Mouse (Mus musculus) spleen, adult 2 months (tissue): ENCODE data around the gene H2-Ab1. TPM values are rescaled to one million over a fixed set of nuclear protein-coding genes. Genes with fewer than 3 reads are reported as not detected.

ENCODE experiments used
- DNase-seq, 2 experiments: peaks; one replicate each; pipeline versions ENCODE4 v3.0.0 to v3.0.0-alpha.2; 2012 to 2021; ENCODE audit warnings: low spot score in 2 of 2, low read depth in 1 of 2
- H3K27ac ChIP-seq: fragments of 200-500 bp; 2 replicates; pipeline ENCODE4 v1.5.1; 2012; ENCODE audit warnings: low read length, inconsistent platforms; ENCODE audit not compliant: insufficient read depth
- H3K27me3 ChIP-seq: fragments of 200-500 bp; 2 replicates; pipeline ENCODE4 v1.6.1; 2012; ENCODE audit warnings: mild to moderate bottlenecking, moderate library complexity, low read length, inconsistent platforms; ENCODE audit not compliant: control insufficient read depth, insufficient read depth
- H3K36me3 ChIP-seq: fragments of 200-500 bp; 2 replicates; pipeline ENCODE4 v1.6.1; 2012; ENCODE audit warnings: mild to moderate bottlenecking, low read length, inconsistent platforms; ENCODE audit not compliant: control insufficient read depth, insufficient read depth
- H3K4me1 ChIP-seq: fragments of 200-500 bp; 2 replicates; pipeline ENCODE4 v1.6.1; 2011; ENCODE audit warnings: inconsistent platforms; ENCODE audit not compliant: control insufficient read depth, insufficient read depth, insufficient read length
- H3K4me3 ChIP-seq: fragments of 200-500 bp; 2 replicates; pipeline ENCODE4 v1.5.1; 2011; ENCODE audit warnings: mild to moderate bottlenecking, inconsistent platforms; ENCODE audit not compliant: insufficient read depth, insufficient read length; ENCODE audit errors: extremely low read depth
- CTCF ChIP-seq: fragments of 200-500 bp; IDR thresholded peaks from 2 replicates; pipeline ENCODE4 v1.5.1; 2011; ENCODE audit warnings: mild to moderate bottlenecking, inconsistent platforms; ENCODE audit not compliant: insufficient read depth, insufficient read length, insufficient replicate concordance; ENCODE audit errors: extremely low read depth
- POLR2A ChIP-seq: fragments of 200-500 bp; IDR thresholded peaks from 2 replicates; pipeline ENCODE4 v1.6.1; 2011; ENCODE audit warnings: low read depth, low read length, inconsistent platforms
- WGBS: fragments of 180-500 bp; shearing (Covaris S2); methylation state at CpG from one replicate; pipeline ENCODE4 v1.1.7; 2018; 5-methylcytosine and 5-hydroxymethylcytosine counted together
- polyA plus RNA-seq: library from polyadenylated mRNA; depleted of rRNA; stranded (reverse); fragments of >200 nt; gene quantifications from 2 replicates; pipeline ENCODE4 v1.2.3, GENCODE M21; 2012; rRNA removed

H2-Ab1 gene
- polyA plus RNA-seq, 1 experiment, result 5,504 TPM

- Histone ChIP-seq H3K27ac (no peak overlapping the region), H3K27me3 (no peaks in the 10 kb centered on the region), H3K4me3 (no peak overlapping the region), H3K36me3 (peaks cover 36% of the 10 kb centered on the region), H3K4me1 (peaks cover under 1% of the 10 kb centered on the region; the same call in 1 of the 2 replicates)
- WGBS, result 22% methylated on average over 2 of the region's 2 CpGs
- TF ChIP-seq CTCF (no peak), POLR2A (no peak)
- DNase-seq, result no peak
These were observed 59.8 kb downstream of the H2-Ab1 start for GRCm38 (mm10) chr17:34317275-34317674.

Other genes with a start within 250 kb of the H2-Ab1 start
- gene Ring1, start 233.0 kb upstream of the H2-Ab1 start, polyA plus RNA-seq, result 52.0 and 61.3 TPM in 2 replicates
- 122 and 202 TPM in 2 replicates for gene H2-Ke6, start 229.6 kb upstream of the H2-Ab1 start, polyA plus RNA-seq
- gene Slc39a7, start 226.0 kb upstream of the H2-Ab1 start, polyA plus RNA-seq, result 86.8 and 99.4 TPM in 2 replicates
- 76.9 and 99.7 TPM in 2 replicates for gene Rxrb, start 225.9 kb upstream of the H2-Ab1 start, polyA plus RNA-seq
- 4.7 and 6.4 TPM in 2 replicates for gene Col11a2, start 218.3 kb upstream of the H2-Ab1 start, polyA plus RNA-seq
- 228 and 326 TPM in 2 replicates for gene H2-Oa, start 165.3 kb upstream of the H2-Ab1 start, polyA plus RNA-seq
- gene H2-DMa, start 138.1 kb upstream of the H2-Ab1 start, polyA plus RNA-seq, result 302 and 363 TPM in 2 replicates
- 97.9 and 112 TPM in 2 replicates for gene Brd2, start 135.1 kb upstream of the H2-Ab1 start, polyA plus RNA-seq
- 456 and 587 TPM in 2 replicates for gene H2-DMb2, start 114.4 kb upstream of the H2-Ab1 start, polyA plus RNA-seq
- gene H2-DMb1, start 104.6 kb upstream of the H2-Ab1 start, polyA plus RNA-seq, result 322 and 426 TPM in 2 replicates
- gene Tap1, start 70.1 kb upstream of the H2-Ab1 start, polyA plus RNA-seq, result 144 and 178 TPM in 2 replicates
- 159 and 225 TPM in 2 replicates for gene Psmb9, start 69.9 kb upstream of the H2-Ab1 start, polyA plus RNA-seq
- 260 and 307 TPM in 2 replicates for gene Psmb8, start 60.0 kb upstream of the H2-Ab1 start, polyA plus RNA-seq
- 83.0 and 111 TPM in 2 replicates for gene Tap2, start 54.2 kb upstream of the H2-Ab1 start, polyA plus RNA-seq
- gene H2-Ob, start 18.8 kb upstream of the H2-Ab1 start, polyA plus RNA-seq, result 318 and 334 TPM in 2 replicates
- gene H2-Aa, start 30.1 kb downstream of the H2-Ab1 start, polyA plus RNA-seq, result 1,846 and 1,869 TPM in 2 replicates
- gene H2-Eb1, start 48.2 kb downstream of the H2-Ab1 start, polyA plus RNA-seq, result 1,025 and 1,109 TPM in 2 replicates
- 11.4 and 13.5 TPM in 2 replicates for gene H2-Eb2, start 68.0 kb downstream of the H2-Ab1 start, polyA plus RNA-seq
- gene Btnl2, start 97.1 kb downstream of the H2-Ab1 start, polyA plus RNA-seq, result 4.1 and 4.4 TPM in 2 replicates
- 0.35 and 0.56 TPM in 2 replicates for gene Btnl1, start 119.4 kb downstream of the H2-Ab1 start, polyA plus RNA-seq
- gene BC051142, start 141.1 kb downstream of the H2-Ab1 start, polyA plus RNA-seq, result 1.1 and 1.8 TPM in 2 replicates
- gene Btnl4, start 219.6 kb downstream of the H2-Ab1 start, polyA plus RNA-seq, result 0.55 and 1.1 TPM in 2 replicates